Mouse (Mus musculus) testis, adult 2 months (tissue): ENCODE data around the gene Lmf2. TPM values are rescaled to one million over a fixed set of nuclear protein-coding genes. Genes with fewer than 3 reads are reported as not detected.

Source experiments
- H3K27ac ChIP-seq: fragments of 200-500 bp; 2 replicates; pipeline ENCODE4 v1.5.1; 2012; ENCODE audit warnings: low read depth, low read length; ENCODE audit not compliant: control insufficient read depth, insufficient read depth
- H3K27me3 ChIP-seq: fragments of 200-500 bp; 2 replicates; pipeline ENCODE4 v1.6.1; 2012; ENCODE audit warnings: mild to moderate bottlenecking, low read length, moderate library complexity; ENCODE audit not compliant: control insufficient read depth, insufficient read depth
- H3K36me3 ChIP-seq: fragments of 200-500 bp; 2 replicates; pipeline ENCODE4 v1.6.1; 2012; ENCODE audit warnings: mild to moderate bottlenecking, low read length; ENCODE audit not compliant: control insufficient read depth, insufficient read depth
- H3K4me1 ChIP-seq: fragments of 200-500 bp; 2 replicates; pipeline ENCODE4 v1.6.1; 2012; ENCODE audit warnings: low read length; ENCODE audit not compliant: control insufficient read depth, insufficient read depth
- H3K4me3 ChIP-seq: fragments of 200-500 bp; 2 replicates; pipeline ENCODE4 v1.5.1; 2012; ENCODE audit warnings: low read depth, mild to moderate bottlenecking, low read length, moderate library complexity, mixed read lengths; ENCODE audit not compliant: control insufficient read depth
- CTCF ChIP-seq: fragments of 200-500 bp; IDR thresholded peaks from 2 replicates; pipeline ENCODE4 v1.5.1; 2012; ENCODE audit warnings: low read depth, mild to moderate bottlenecking, inconsistent platforms, low read length, moderate library complexity; ENCODE audit not compliant: control insufficient read depth, insufficient read depth, insufficient replicate concordance
- POLR2A ChIP-seq: fragments of 200-500 bp; IDR thresholded peaks from 2 replicates; pipeline ENCODE4 v1.6.1; 2012; ENCODE audit warnings: low read depth, mild to moderate bottlenecking, inconsistent platforms, low read length, moderate library complexity; ENCODE audit not compliant: control insufficient read depth
- polyA plus RNA-seq: library from polyadenylated mRNA; depleted of rRNA; stranded (reverse); fragments of >200 nt; gene quantifications from 2 replicates; pipeline ENCODE4 v1.2.3, GENCODE M21; 2012

Gene Lmf2
- polyA plus RNA-seq, 1 experiment: 46.6 TPM

GRCm38 (mm10) chr15:89351302-89351701 lies 4.2 kb downstream of the Lmf2 start:
- TF ChIP-seq CTCF: no peak
- no peak for TF ChIP-seq POLR2A
- Histone ChIP-seq H3K4me3 (no peak overlapping the region), H3K27me3 (no peaks in the 10 kb centered on the region), H3K36me3 (peaks cover 2% of the 10 kb centered on the region), H3K27ac (no peak overlapping the region), H3K4me1 (peaks cover 7% of the 10 kb centered on the region)

- peaks cover 2% of the 10 kb centered on the region for H3K36me3 ChIP-seq
- no peak overlapping the region for H3K27ac ChIP-seq
- H3K27me3 ChIP-seq: no peaks in the 10 kb centered on the region
- H3K4me3 ChIP-seq: no peak overlapping the region
- peaks cover 7% of the 10 kb centered on the region for H3K4me1 ChIP-seq
- TF ChIP-seq POLR2A: no peak
- no peak for TF ChIP-seq CTCF
Measured at GRCm38 (mm10) chr15:89350447-89350846, 5.0 kb downstream of the Lmf2 start.

DNA sequence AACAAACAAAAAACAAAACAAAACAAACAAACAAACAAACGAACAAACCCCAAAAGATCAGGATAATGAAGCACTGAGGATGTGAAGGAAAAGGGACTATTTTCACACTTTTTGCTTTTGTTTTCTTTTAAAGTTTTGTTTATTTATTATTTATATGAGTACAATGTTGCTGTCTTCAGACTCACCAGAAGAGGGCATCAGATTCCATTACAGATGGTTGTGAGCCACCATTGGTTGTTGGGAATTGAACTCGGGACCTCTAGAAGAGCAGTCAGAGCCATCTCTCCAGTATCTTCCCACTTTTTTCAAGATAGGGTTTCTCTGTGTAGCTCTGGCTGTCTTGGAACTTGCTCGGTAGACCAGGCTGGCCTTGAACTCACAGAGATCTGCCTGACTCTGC lies 12.1 kb downstream of the Lmf2 start:
- Histone ChIP-seq H3K27ac (no peak overlapping the region), H3K4me3 (no peak overlapping the region), H3K4me1 (no peaks in the 10 kb centered on the region), H3K36me3 (no peaks in the 10 kb centered on the region), H3K27me3 (no peaks in the 10 kb centered on the region)
- TF ChIP-seq CTCF (no peak), POLR2A (no peak)

DNA sequence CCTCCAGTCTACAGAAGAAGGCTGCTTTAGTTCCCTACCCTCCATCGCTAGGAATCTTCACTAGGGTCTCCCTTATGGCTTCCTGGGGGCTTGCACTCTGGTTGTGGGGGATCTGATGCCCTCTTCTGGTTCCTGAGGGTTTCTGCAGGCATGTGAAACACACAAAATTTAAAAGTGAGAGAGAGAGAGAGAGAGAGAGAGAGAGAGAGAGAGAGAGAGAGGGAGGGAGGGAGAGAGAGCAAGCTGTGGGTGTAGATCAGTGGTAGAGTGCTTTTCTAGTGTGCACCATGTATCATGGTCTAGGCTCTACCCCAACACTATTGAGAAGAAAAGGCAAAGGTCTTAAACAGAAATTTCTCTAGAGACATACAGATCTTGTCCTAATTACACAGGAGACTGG lies 13.8 kb downstream of the Lmf2 start:
- Histone ChIP-seq H3K4me1 (no peaks in the 10 kb centered on the region; the same call in 1 of the 2 replicates), H3K27ac (no peak overlapping the region), H3K4me3 (no peak overlapping the region), H3K27me3 (no peaks in the 10 kb centered on the region), H3K36me3 (no peaks in the 10 kb centered on the region)
- TF ChIP-seq CTCF: no peak
- no peak for TF ChIP-seq POLR2A

GRCm38 (mm10) chr15:89340136-89340535 lies 15.3 kb downstream of the Lmf2 start:
- Histone ChIP-seq H3K4me1 (peaks cover 5% of the 10 kb centered on the region), H3K27ac (no peak overlapping the region), H3K4me3 (no peak overlapping the region), H3K27me3 (no peaks in the 10 kb centered on the region), H3K36me3 (no peaks in the 10 kb centered on the region)
- no peak for TF ChIP-seq POLR2A
- no peak for TF ChIP-seq CTCF

GRCm38 (mm10) chr15:89339696-89340095 lies 15.8 kb downstream of the Lmf2 start:
- Histone ChIP-seq H3K27ac (no peak overlapping the region), H3K4me3 (no peak overlapping the region), H3K27me3 (no peaks in the 10 kb centered on the region), H3K36me3 (no peaks in the 10 kb centered on the region), H3K4me1 (peaks cover 8% of the 10 kb centered on the region)
- TF ChIP-seq CTCF (no peak), POLR2A (no peak)

DNA sequence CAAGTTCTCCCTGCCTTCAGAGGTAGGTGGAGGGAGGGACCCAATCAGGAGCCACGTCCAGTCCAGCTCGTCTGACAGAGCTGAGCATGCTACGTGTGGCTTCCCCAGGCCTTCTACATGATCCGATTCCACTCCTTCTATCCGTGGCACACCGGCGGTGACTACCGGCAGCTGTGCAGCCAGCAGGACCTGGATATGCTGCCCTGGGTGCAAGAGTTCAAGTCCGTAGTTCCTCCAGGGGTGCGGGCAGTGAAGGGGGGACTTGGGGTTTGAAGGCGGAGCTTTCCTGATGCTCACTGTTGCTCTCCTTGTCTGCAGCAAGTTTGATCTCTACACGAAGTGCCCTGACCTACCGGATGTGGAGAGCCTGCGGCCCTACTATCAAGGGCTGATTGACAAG lies 19.0 kb downstream of the Lmf2 start:
- Histone ChIP-seq H3K36me3 (no peaks in the 10 kb centered on the region), H3K27ac (no peak overlapping the region), H3K27me3 (no peaks in the 10 kb centered on the region), H3K4me3 (no peak overlapping the region), H3K4me1 (peaks cover 8% of the 10 kb centered on the region)
- TF ChIP-seq POLR2A (no peak), CTCF (no peak)
